Mouse (Mus musculus) lung, embryonic 14.5 days (tissue): ENCODE results near the gene Dmc1. TPM values are rescaled to one million over a fixed set of nuclear protein-coding genes. Genes with fewer than 3 reads are reported as not detected.

Experiments
- ATAC-seq: fragments of 200-750 bp; cut with Nextera tagmentation; 2 replicates; pipeline ENCODE4 v1.8.0; 2017; ENCODE audit warnings: mild to moderate bottlenecking, moderate TSS enrichment, moderate library complexity; ENCODE audit not compliant: insufficient read depth
- DNase-seq: peaks from one replicate; pipeline ENCODE4 v3.0.0-alpha.2; 2015
- H3K27ac ChIP-seq: fragments of 300-500 bp; sonication (generic); 2 replicates; pipeline ENCODE4 v1.5.1; 2014; ENCODE audit warnings: low read depth, mild to moderate bottlenecking, moderate library complexity
- H3K27me3 ChIP-seq: fragments of 300-500 bp; sonication (generic); 2 replicates; pipeline ENCODE4 v1.6.1; 2014; ENCODE audit warnings: low read length, control low read depth; ENCODE audit not compliant: insufficient read depth
- H3K36me3 ChIP-seq: fragments of 300-500 bp; sonication (generic); 2 replicates; pipeline ENCODE4 v1.6.1; 2014; ENCODE audit warnings: control low read depth; ENCODE audit not compliant: insufficient read depth
- H3K4me1 ChIP-seq: fragments of 300-500 bp; sonication (generic); 2 replicates; pipeline ENCODE4 v1.6.1; 2014; ENCODE audit warnings: antibody characterized with exemption, control low read depth; ENCODE audit not compliant: insufficient read depth
- H3K4me2 ChIP-seq: fragments of 300-500 bp; sonication (generic); 2 replicates; pipeline ENCODE4 v1.6.1; 2014; ENCODE audit warnings: mild to moderate bottlenecking
- H3K4me3 ChIP-seq: fragments of 300-500 bp; sonication (generic); 2 replicates; pipeline ENCODE4 v1.5.1; 2014; ENCODE audit warnings: low read depth, low read length
- H3K9ac ChIP-seq: fragments of 300-500 bp; sonication (generic); 2 replicates; pipeline ENCODE4 v1.6.1; 2014
- H3K9me3 ChIP-seq: fragments of 300-500 bp; sonication (generic); 2 replicates; pipeline ENCODE4 v1.6.1; 2016; ENCODE audit warnings: low read depth, low read length, control low read depth
- CTCF ChIP-seq: IDR thresholded peaks from 2 replicates; pipeline ENCODE4 v1.5.1; 2016; ENCODE audit warnings: antibody characterized with exemption, low read depth
- WGBS: fragments of 180-500 bp; shearing (Covaris S2); extraction: QIAGEN DNeasy Blood & Tissue Kit; methylation state at CpG from one replicate; pipeline ENCODE4 v1.1.7; 2014; 5-methylcytosine and 5-hydroxymethylcytosine counted together
- polyA plus RNA-seq: library from polyadenylated mRNA; unstranded; fragments of >200 nt; fragmentation: Nextera tagmentation; extraction: Ambion mirVana; gene quantifications from 2 replicates; pipeline ENCODE4 v1.2.1, GENCODE M21; 2014

Gene Dmc1
- polyA plus RNA-seq, 1 experiment from 2014 or later: 3.4 TPM

- Histone ChIP-seq H3K27me3 (no peaks in the 10 kb centered on the region), H3K36me3 (0 out of 2 replicates have a peak, but pooled peaks cover 3% of the 10 kb centered on the region), H3K9ac (no peak overlapping the region), H3K4me3 (no peak overlapping the region), H3K9me3 (no peaks in the 10 kb centered on the region), H3K27ac (no peak overlapping the region), H3K4me1 (no peaks in the 10 kb centered on the region), H3K4me2 (no peak overlapping the region)
- 57% methylated on average over 2 of the region's 2 CpGs for WGBS
- ATAC-seq (no peak), DNase-seq (peak; percentile 48)
- peak; percentile 43 for TF ChIP-seq CTCF
Measured at GRCm38 (mm10) chr15:79607757-79608156, 2.8 kb upstream of the Dmc1 start.

GRCm38 (mm10) chr15:79606161-79606560 is 1.3 kb upstream of the Dmc1 start:
- H3K27ac ChIP-seq: no peak overlapping the region
- 80% methylated on average over 12 of the region's 12 CpGs for whole genome bisulfite sequencing
- no peaks in the 10 kb centered on the region for H3K9me3 ChIP-seq
- no peaks in the 10 kb centered on the region for H3K36me3 ChIP-seq
- no peak overlapping the region for H3K4me3 ChIP-seq
- ATAC-seq (no peak), DNase-seq (no peak)
- H3K4me1 ChIP-seq: no peaks in the 10 kb centered on the region
- no peak for TF ChIP-seq CTCF
- no peaks in the 10 kb centered on the region for H3K27me3 ChIP-seq
- no peak overlapping the region for H3K9ac ChIP-seq
- H3K4me2 ChIP-seq: no peak overlapping the region

GRCm38 (mm10) chr15:79600176-79600575 is 4.7 kb downstream of the Dmc1 start:
- no peaks in the 10 kb centered on the region for H3K27me3 ChIP-seq

GRCm38 (mm10) chr15:79598715-79599114 is 6.2 kb downstream of the Dmc1 start:
- Histone ChIP-seq H3K9ac (no peak overlapping the region), H3K36me3 (0 out of 2 replicates have a peak, but pooled peaks cover 3% of the 10 kb centered on the region), H3K4me2 (no peak overlapping the region), H3K9me3 (no peaks in the 10 kb centered on the region), H3K27me3 (no peaks in the 10 kb centered on the region), H3K27ac (no peak overlapping the region), H3K4me1 (no peaks in the 10 kb centered on the region), H3K4me3 (no peak overlapping the region)
- no peak for ATAC-seq
- DNase-seq: no peak
- no peak for TF ChIP-seq CTCF
- WGBS: 89% methylated on average over 1 of the region's 1 CpGs

More at GRCm38 (mm10) chr15:79600176-79600575, 4.7 kb downstream of the Dmc1 start:
- no peaks in the 10 kb centered on the region for H3K9me3 ChIP-seq
- ATAC-seq (no peak), DNase-seq (no peak)
- H3K4me3 ChIP-seq: no peak overlapping the region
- 0 out of 2 replicates have a peak, but pooled peaks cover 3% of the 10 kb centered on the region for H3K36me3 ChIP-seq
- H3K4me2 ChIP-seq: no peak overlapping the region
- WGBS: 77% methylated on average over 2 of the region's 2 CpGs
- no peak overlapping the region for H3K9ac ChIP-seq
- H3K4me1 ChIP-seq: no peaks in the 10 kb centered on the region
- TF ChIP-seq CTCF: no peak
- H3K27ac ChIP-seq: no peak overlapping the region

GRCm38 (mm10) chr15:79581581-79581980 is 23.3 kb downstream of the Dmc1 start:
- Histone ChIP-seq H3K27ac (no peak overlapping the region), H3K9me3 (no peaks in the 10 kb centered on the region), H3K4me1 (no peaks in the 10 kb centered on the region), H3K36me3 (no peaks in the 10 kb centered on the region), H3K4me3 (no peak overlapping the region), H3K4me2 (no peak overlapping the region), H3K27me3 (no peaks in the 10 kb centered on the region), H3K9ac (no peak overlapping the region)
- no peak for DNase-seq
- TF ChIP-seq CTCF: no peak
- ATAC-seq: no peak
- 59% methylated on average over 1 of the region's 1 CpGs for WGBS

GRCm38 (mm10) chr15:79577671-79578426 is 27.1 kb downstream of the Dmc1 start:
- no peak for ATAC-seq
- no peak for DNase-seq
- no peaks in the 10 kb centered on the region for H3K27me3 ChIP-seq
- H3K27ac ChIP-seq: no peak overlapping the region
- no peaks in the 10 kb centered on the region for H3K4me1 ChIP-seq
- H3K36me3 ChIP-seq: no peaks in the 10 kb centered on the region
- H3K4me3 ChIP-seq: no peak overlapping the region
- no peak for TF ChIP-seq CTCF
- H3K9me3 ChIP-seq: no peaks in the 10 kb centered on the region
- 46% methylated on average over 6 of the region's 6 CpGs for WGBS
- no peak overlapping the region for H3K9ac ChIP-seq
- H3K4me2 ChIP-seq: no peak overlapping the region

GRCm38 (mm10) chr15:79576947-79577346 is 28.0 kb downstream of the Dmc1 start:
- ATAC-seq (no peak), DNase-seq (no peak)
- no peaks in the 10 kb centered on the region for H3K4me1 ChIP-seq
- no peak overlapping the region for H3K27ac ChIP-seq
- no peak overlapping the region for H3K4me3 ChIP-seq
- no peaks in the 10 kb centered on the region for H3K27me3 ChIP-seq
- H3K36me3 ChIP-seq: no peaks in the 10 kb centered on the region
- H3K4me2 ChIP-seq: no peak overlapping the region
- 87% methylated on average over 2 of the region's 2 CpGs for WGBS
- no peaks in the 10 kb centered on the region for H3K9me3 ChIP-seq
- no peak for TF ChIP-seq CTCF
- no peak overlapping the region for H3K9ac ChIP-seq
